Mouse (Mus musculus) forebrain, embryonic 16.5 days (tissue): ENCODE measurements around the gene Arhgap19. TPM values are rescaled to one million over a fixed set of nuclear protein-coding genes. Genes with fewer than 3 reads are reported as not detected.

ENCODE experiments used
- ATAC-seq: fragments of 200-750 bp; cut with Nextera tagmentation; 2 replicates; pipeline ENCODE4 v1.8.0; 2017; ENCODE audit warnings: mild to moderate bottlenecking, moderate library complexity
- H3K27ac ChIP-seq: fragments of 300-500 bp; sonication (generic); 2 replicates; pipeline ENCODE4 v1.5.1; 2014; ENCODE audit warnings: low read length, control low read depth
- H3K27me3 ChIP-seq: fragments of 300-500 bp; sonication (generic); replicated peaks from 2 replicates; pipeline ENCODE4 v1.6.1; 2014; ENCODE audit warnings: low read length; ENCODE audit not compliant: control insufficient read depth, insufficient read depth
- H3K36me3 ChIP-seq: fragments of 300-500 bp; sonication (generic); 2 replicates; pipeline ENCODE4 v1.6.1; 2014; ENCODE audit not compliant: control insufficient read depth, insufficient read depth
- H3K4me1 ChIP-seq: fragments of 300-500 bp; sonication (generic); replicated peaks from 2 replicates; pipeline ENCODE4 v1.6.1; 2014; ENCODE audit warnings: low read length; ENCODE audit not compliant: control insufficient read depth, insufficient read depth
- H3K4me2 ChIP-seq: fragments of 300-500 bp; sonication (generic); 2 replicates; pipeline ENCODE4 v1.6.1; 2014; ENCODE audit warnings: mild to moderate bottlenecking, low read length, control low read depth
- H3K4me3 ChIP-seq: fragments of 300-500 bp; sonication (generic); replicated peaks from 2 replicates; pipeline ENCODE4 v1.5.1; 2014; ENCODE audit warnings: mild to moderate bottlenecking, low read length, control low read depth
- H3K9ac ChIP-seq: fragments of 300-500 bp; sonication (generic); replicated peaks from 2 replicates; pipeline ENCODE4 v1.6.1; 2014; ENCODE audit warnings: low read depth, low read length, control low read depth
- H3K9me3 ChIP-seq: fragments of 300-500 bp; sonication (generic); 2 replicates; pipeline ENCODE4 v1.6.1; 2016; ENCODE audit warnings: low read length; ENCODE audit not compliant: control insufficient read depth
- WGBS: fragments of 180-500 bp; shearing (Covaris S2); extraction: QIAGEN DNeasy Blood & Tissue Kit; methylation state at CpG from one replicate; pipeline ENCODE4 v1.1.7; 2014; 5-methylcytosine and 5-hydroxymethylcytosine counted together
- polyA plus RNA-seq: library from polyadenylated mRNA; unstranded; fragments of >200 nt; fragmentation: Nextera tagmentation; extraction: Ambion mirVana; gene quantifications from 2 replicates; pipeline ENCODE4 v1.2.1, GENCODE M21; 2015

Arhgap19 gene
- polyA plus RNA-seq, 1 experiment from 2014 or later = 8.5 TPM

- WGBS = 85% methylated on average over 4 of the region's 4 CpGs
- no peak for ATAC-seq
- Histone ChIP-seq H3K9ac (no peak overlapping the region), H3K4me3 (no peak overlapping the region), H3K27ac (no peak overlapping the region), H3K4me2 (no peak overlapping the region), H3K27me3 (no peaks in the 10 kb centered on the region), H3K36me3 (no peaks in the 10 kb centered on the region), H3K4me1 (peaks cover 15% of the 10 kb centered on the region), H3K9me3 (no peaks in the 10 kb centered on the region)
Observed at GRCm38 (mm10) chr19:41842706-41843105, 40.9 kb upstream of the Arhgap19 start.

DNA sequence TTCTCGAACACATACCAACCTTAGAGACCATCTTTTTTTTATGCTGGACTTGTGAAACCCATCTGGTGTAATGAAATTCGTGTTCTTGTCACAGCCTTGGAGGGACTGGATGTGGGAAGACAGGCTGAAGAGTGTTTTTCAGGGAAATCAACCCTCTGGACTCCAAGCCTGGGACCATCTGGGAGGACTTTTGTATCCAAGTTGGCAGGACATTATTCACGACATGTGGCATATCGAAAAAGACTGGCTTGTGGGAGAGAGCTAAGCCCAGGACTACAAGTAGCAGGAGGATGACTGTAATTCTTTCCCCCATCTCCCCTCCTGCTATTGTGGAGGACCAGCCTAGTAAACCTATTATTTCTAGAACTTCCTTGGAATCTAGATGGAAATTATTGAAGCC, 40.3 kb upstream of the Arhgap19 start:
- Histone ChIP-seq H3K4me3 (no peak overlapping the region), H3K4me1 (peaks cover 15% of the 10 kb centered on the region), H3K4me2 (no peak overlapping the region), H3K36me3 (no peaks in the 10 kb centered on the region), H3K9me3 (no peaks in the 10 kb centered on the region), H3K27ac (no peak overlapping the region), H3K27me3 (no peaks in the 10 kb centered on the region), H3K9ac (no peak overlapping the region)
- peak; percentile 24; the same call in 1 of the 2 replicates for ATAC-seq
- 68% methylated on average over 4 of the region's 4 CpGs for WGBS

DNA sequence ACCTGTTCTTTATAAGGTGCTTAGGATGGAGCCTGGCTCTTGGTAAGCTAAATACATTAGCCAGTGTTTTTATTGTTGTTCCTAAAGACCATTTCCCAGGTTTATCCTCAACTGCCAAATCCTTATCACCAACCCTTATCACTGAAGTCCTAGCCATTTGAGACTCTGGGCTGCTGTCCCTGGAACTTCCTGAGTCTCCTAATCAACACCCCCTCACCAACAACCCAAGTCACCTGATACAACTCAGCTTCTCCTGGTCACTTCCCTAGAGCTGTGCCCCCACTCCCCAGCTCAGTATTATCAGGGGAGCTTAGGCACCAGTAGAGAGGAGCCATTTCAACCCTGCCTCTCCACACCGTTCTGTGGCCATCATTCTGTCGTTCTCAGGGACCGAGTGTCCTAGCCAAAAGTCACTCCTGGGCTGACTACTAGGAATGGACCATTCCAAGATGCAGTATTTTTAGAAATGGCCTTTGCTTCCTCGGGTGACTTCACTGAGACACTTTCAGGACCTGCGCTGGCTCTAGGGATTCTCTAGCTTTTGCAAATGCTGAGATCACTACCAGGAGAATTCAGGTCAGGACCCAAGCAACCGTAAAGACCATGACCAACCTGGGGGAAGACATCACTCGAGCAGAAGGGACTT, 39.4 kb upstream of the Arhgap19 start:
- ATAC-seq = no peak
- Histone ChIP-seq H3K36me3 (no peaks in the 10 kb centered on the region), H3K27me3 (no peaks in the 10 kb centered on the region), H3K27ac (no peak overlapping the region), H3K4me1 (peaks cover 14% of the 10 kb centered on the region), H3K9ac (no peak overlapping the region), H3K4me2 (no peak overlapping the region), H3K9me3 (no peaks in the 10 kb centered on the region), H3K4me3 (no peak overlapping the region)
- 88% methylated on average over 7 of the region's 7 CpGs for WGBS

DNA sequence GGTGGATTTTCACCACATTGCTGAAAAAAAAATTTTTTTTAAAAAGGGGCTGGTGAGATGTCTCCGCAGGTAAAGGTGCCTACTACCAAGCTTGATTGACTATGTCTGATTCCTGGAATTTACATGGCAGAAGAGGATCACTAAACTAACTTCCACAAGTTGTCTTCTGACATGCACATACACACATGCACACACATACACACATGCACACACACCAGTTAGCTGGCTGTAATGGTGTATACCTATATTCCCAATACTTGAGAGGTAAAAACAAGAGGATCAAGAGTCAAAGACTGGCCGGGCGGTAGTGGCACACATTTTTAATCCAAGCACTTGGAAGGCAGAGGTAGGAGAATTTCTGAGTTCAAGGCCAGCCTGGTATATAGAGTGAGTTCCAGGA, 37.8 kb upstream of the Arhgap19 start:
- no peak for ATAC-seq
- no peaks in the 10 kb centered on the region for H3K9me3 ChIP-seq
- H3K4me1 ChIP-seq = peaks cover 16% of the 10 kb centered on the region

DNA sequence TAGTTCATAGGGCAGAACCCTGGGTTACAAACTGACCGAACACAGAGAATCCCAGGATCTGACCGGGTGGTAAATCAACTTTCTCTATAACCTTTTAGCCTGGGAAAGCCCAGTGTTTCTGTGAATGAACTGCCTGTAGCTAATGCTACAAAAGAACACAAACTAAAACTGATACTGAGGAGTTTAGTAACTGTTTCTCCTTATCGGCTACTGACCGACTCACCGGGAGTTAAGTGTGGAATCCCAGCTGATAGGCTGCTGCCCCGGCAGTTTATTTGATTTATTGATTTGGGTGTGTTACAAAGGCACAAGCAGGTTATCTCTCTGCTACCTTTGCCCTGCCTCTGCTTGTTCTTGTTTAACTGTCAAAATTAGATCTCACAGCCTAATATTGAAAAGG, 37.0 kb upstream of the Arhgap19 start:
- Histone ChIP-seq H3K36me3 (no peaks in the 10 kb centered on the region), H3K27ac (no peak overlapping the region), H3K4me3 (no peak overlapping the region), H3K27me3 (no peaks in the 10 kb centered on the region), H3K4me2 (no peak overlapping the region), H3K4me1 (peaks cover 16% of the 10 kb centered on the region), H3K9me3 (no peaks in the 10 kb centered on the region), H3K9ac (no peak overlapping the region)
- no peak for ATAC-seq
- WGBS = 86% methylated on average over 6 of the region's 6 CpGs

More for the DNA sequence above, 37.8 kb upstream of the Arhgap19 start:
- no peak overlapping the region for H3K27ac ChIP-seq
- WGBS = 94% methylated on average over 3 of the region's 3 CpGs
- H3K27me3 ChIP-seq = no peaks in the 10 kb centered on the region
- H3K9ac ChIP-seq = no peak overlapping the region
- no peak overlapping the region for H3K4me3 ChIP-seq
- no peak overlapping the region for H3K4me2 ChIP-seq
- H3K36me3 ChIP-seq = no peaks in the 10 kb centered on the region

- 71% methylated on average over 4 of the region's 4 CpGs for WGBS
Observed at GRCm38 (mm10) chr19:41837917-41838261, 36.0 kb upstream of the Arhgap19 start.

GRCm38 (mm10) chr19:41837194-41837916, 35.5 kb upstream of the Arhgap19 start:
- Histone ChIP-seq H3K4me1 (peaks cover 30% of the 10 kb centered on the region), H3K4me2 (no peak overlapping the region), H3K9me3 (no peaks in the 10 kb centered on the region), H3K9ac (no peak overlapping the region), H3K27ac (no peak overlapping the region), H3K36me3 (no peaks in the 10 kb centered on the region), H3K27me3 (no peaks in the 10 kb centered on the region), H3K4me3 (no peak overlapping the region)
- no peak for ATAC-seq
- WGBS = 80% methylated on average over 9 of the region's 9 CpGs

More at GRCm38 (mm10) chr19:41837917-41838261, 36.0 kb upstream of the Arhgap19 start:
- Histone ChIP-seq H3K27ac (no peak overlapping the region), H3K9me3 (no peaks in the 10 kb centered on the region), H3K36me3 (no peaks in the 10 kb centered on the region), H3K4me2 (no peak overlapping the region), H3K27me3 (no peaks in the 10 kb centered on the region), H3K4me3 (no peak overlapping the region), H3K4me1 (peaks cover 25% of the 10 kb centered on the region), H3K9ac (no peak overlapping the region)
- ATAC-seq = no peak

DNA sequence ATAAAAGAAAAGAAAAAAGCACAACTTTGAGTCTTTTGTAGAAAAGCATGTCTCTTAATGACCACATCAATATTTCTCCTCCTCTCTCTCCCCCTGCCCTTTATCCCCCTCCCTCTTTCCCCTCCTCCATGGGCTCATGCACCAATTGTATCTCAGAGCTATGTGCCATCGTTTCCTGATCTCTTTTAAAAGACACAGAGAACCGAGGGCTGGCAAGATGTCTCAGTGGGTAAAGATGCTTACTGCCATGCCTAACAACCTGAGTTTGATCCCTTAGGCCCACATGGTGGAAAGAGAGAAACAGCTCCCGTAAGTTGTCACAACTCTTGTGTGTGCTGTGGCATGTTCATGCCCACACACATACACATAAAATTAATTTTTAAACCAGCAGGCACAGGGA, 34.9 kb upstream of the Arhgap19 start:
- 46% methylated on average over 3 of the region's 3 CpGs for WGBS
- H3K27me3 ChIP-seq = no peaks in the 10 kb centered on the region
- no peak for ATAC-seq
- H3K4me3 ChIP-seq = no peak overlapping the region
- H3K27ac ChIP-seq = no peak overlapping the region
- no peaks in the 10 kb centered on the region for H3K36me3 ChIP-seq
- no peak overlapping the region for H3K4me2 ChIP-seq
- no peaks in the 10 kb centered on the region for H3K9me3 ChIP-seq
- peaks cover 36% of the 10 kb centered on the region for H3K4me1 ChIP-seq
- H3K9ac ChIP-seq = no peak overlapping the region

GRCm38 (mm10) chr19:41835816-41836215, 34.0 kb upstream of the Arhgap19 start:
- H3K9me3 ChIP-seq = no peaks in the 10 kb centered on the region
- no peaks in the 10 kb centered on the region for H3K27me3 ChIP-seq
- peak; percentile 91 for ATAC-seq
- H3K36me3 ChIP-seq = no peaks in the 10 kb centered on the region
- H3K4me3 ChIP-seq = peak overlapping the region; percentile 13; the same call in 1 of the 2 replicates
- H3K9ac ChIP-seq = no peak overlapping the region; the same call in 1 of the 2 replicates
- H3K4me2 ChIP-seq = peak overlapping the region; percentile 47
- H3K4me1 ChIP-seq = peaks cover 41% of the 10 kb centered on the region
- H3K27ac ChIP-seq = peak overlapping the region; percentile 80
- WGBS = 0% methylated on average over 6 of the region's 6 CpGs
